Mouse (Mus musculus) ES-Bruce4 (cell line): ENCODE data around the gene Fis1.
A peak's percentile ranks its signal among the peaks of the same experiment; 100 is the strongest.

Source experiments
- CTCF ChIP-seq: IDR thresholded peaks from one replicate; pipeline ENCODE4 v1.8.1; 2011; ENCODE audit warnings: low read depth, low read length
- EP300 ChIP-seq: IDR thresholded peaks from 2 replicates; pipeline ENCODE4 v1.6.1; 2011; ENCODE audit warnings: low read depth, low read length; ENCODE audit not compliant: insufficient read depth
- POLR2A ChIP-seq: IDR thresholded peaks from one replicate; pipeline ENCODE4 v1.8.1; 2011; ENCODE audit warnings: low read length; ENCODE audit not compliant: insufficient read depth

- TF ChIP-seq EP300, result peak; percentile 69; the same call in 1 of the 2 replicates
- no peak for TF ChIP-seq CTCF
- no peak for TF ChIP-seq POLR2A
Observed at GRCm38 (mm10) chr5:136936750-136937149, 16.3 kb upstream of the Fis1 start.
